Mouse (Mus musculus): ENCODE data around the gene Isoc2a. TPM values are rescaled to one million over a fixed set of nuclear protein-coding genes. Genes with fewer than 3 reads are reported as not detected.

The Isoc2a gene
- polyA plus RNA-seq, 1 experiment from 2014 or later = 0.92 TPM

DNA sequence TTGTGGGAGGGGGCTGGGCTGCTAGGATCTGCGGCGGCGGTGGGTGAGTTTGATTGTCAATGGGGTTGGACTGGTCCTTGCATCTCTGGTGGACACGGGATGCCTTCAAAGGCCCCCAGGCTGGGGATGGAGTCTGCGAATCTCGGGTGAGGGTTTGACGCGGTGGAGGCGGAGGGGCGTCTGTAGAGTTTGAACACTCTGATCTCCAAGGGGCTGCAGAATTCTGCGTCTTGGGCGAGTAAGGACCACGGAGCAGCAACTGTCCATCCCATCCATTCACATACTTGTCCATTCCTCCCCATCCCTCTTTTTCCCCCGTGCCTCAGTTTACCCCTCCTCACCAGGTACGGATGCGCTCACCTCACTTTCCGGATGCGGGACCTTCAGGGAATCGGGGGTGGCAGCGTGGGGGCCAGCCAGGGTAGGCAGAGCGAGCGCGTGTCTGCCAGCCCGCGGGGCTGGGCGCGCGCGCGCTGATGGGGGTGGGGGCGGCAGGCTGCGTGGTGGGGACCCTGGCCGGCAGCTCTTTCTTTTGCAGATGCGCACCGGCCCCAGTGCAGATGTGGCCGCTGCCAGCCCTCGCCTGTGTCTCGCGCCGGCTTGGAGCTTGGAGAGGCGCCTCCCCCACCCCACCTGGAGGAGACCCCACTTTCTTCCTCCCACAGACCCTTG lies 32.6 kb upstream of the Isoc2a start, which contains the start of gene Shisa7:
Shisa7 (minus strand) TSS at position 452 of the 672 bp plus-strand sequence.
- ATAC-seq = peak; percentile 52
- H3K4me3 ChIP-seq (replicated peaks; ENCODE audit: low read length) = peak within 1 kb of the TSS; percentile 62
- H3K9me3 ChIP-seq (ENCODE audit: control insufficient read depth, low read length) = no peaks in the 10 kb centered on the region
- peak within 1 kb of the TSS; percentile 82 for H3K4me2 ChIP-seq (ENCODE audit: low read length)
- under 1% methylated on average over 39 of the region's 41 CpGs for WGBS
- H3K36me3 ChIP-seq (ENCODE audit: control insufficient read depth, insufficient read depth) = no peaks in the 10 kb centered on the region
- H3K27me3 ChIP-seq (replicated peaks; ENCODE audit: control insufficient read depth, insufficient read depth, low read length) = 0 out of 2 replicates have a peak, but pooled peaks cover 2% of the 10 kb centered on the region
- peak within 1 kb of the TSS; percentile 57 for H3K27ac ChIP-seq (ENCODE audit: low read length)
- peaks cover 31% of the 10 kb centered on the region for H3K4me1 ChIP-seq (replicated peaks; ENCODE audit: control insufficient read depth, insufficient read depth, low read length)
- peak within 1 kb of the TSS; percentile 60 for H3K9ac ChIP-seq (replicated peaks; ENCODE audit: low read depth, low read length)

DNA sequence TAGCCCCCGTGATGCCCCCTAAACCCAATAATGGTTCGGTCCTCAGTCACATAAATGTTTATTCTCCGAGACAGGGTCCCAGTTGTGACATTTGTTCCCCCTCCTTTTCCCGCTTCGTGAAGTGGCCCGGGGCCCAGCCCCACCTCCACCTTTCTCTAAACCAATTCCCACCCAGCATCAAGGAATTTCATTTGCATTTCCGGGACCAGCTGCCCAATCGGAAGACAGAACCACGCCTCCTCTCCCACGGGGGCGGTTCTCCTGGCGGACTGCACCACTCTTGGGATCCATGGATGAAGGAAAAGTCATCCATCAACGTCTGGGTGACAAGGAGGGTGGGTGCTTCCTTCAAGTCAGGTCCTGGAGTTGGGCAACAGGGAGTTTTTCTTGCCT lies 32.0 kb upstream of the Isoc2a start:
- peak; percentile 79 for ATAC-seq
- Histone ChIP-seq H3K9ac (replicated peaks; ENCODE audit: low read depth, low read length) (peak overlapping the region; percentile 60), H3K27me3 (replicated peaks; ENCODE audit: control insufficient read depth, insufficient read depth, low read length) (0 out of 2 replicates have a peak, but pooled peaks cover 2% of the 10 kb centered on the region), H3K27ac (ENCODE audit: low read length) (peak overlapping the region; percentile 57), H3K9me3 (ENCODE audit: control insufficient read depth, low read length) (no peaks in the 10 kb centered on the region), H3K4me3 (replicated peaks; ENCODE audit: low read length) (peak overlapping the region; percentile 62), H3K36me3 (ENCODE audit: control insufficient read depth, insufficient read depth) (no peaks in the 10 kb centered on the region), H3K4me1 (replicated peaks; ENCODE audit: control insufficient read depth, insufficient read depth, low read length) (peaks cover 31% of the 10 kb centered on the region), H3K4me2 (ENCODE audit: low read length) (peak overlapping the region; percentile 82)
- WGBS = under 1% methylated on average over 13 of the region's 13 CpGs

DNA sequence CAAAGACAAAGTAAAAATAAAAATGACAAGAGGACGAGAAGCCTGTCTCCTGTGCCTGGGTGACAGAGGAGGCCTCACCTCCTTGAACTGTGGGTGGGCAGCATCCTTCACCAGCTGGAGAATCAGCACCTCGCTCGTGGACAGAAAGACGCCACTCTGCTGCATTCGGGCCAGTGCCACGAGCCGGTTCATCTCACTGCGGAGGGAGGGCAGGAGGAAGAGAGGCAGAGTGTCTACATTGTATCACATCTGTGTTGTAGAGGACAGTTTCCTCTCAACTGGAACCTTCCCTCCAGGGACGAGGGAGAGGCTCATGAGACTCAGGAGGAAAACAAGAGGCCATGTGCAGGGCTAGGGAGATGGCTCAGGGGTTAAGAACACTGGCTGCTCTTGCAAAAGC lies 27.6 kb upstream of the Isoc2a start:
- H3K9me3 ChIP-seq (ENCODE audit: control insufficient read depth, low read length) = no peaks in the 10 kb centered on the region
- WGBS = 62% methylated on average over 9 of the region's 9 CpGs
- H3K9ac ChIP-seq (replicated peaks; ENCODE audit: low read depth, low read length) = no peak overlapping the region
- peaks cover 6% of the 10 kb centered on the region for H3K4me1 ChIP-seq (replicated peaks; ENCODE audit: control insufficient read depth, insufficient read depth, low read length)
- no peak overlapping the region for H3K4me3 ChIP-seq (replicated peaks; ENCODE audit: low read length)
- no peak overlapping the region for H3K27ac ChIP-seq (ENCODE audit: low read length)
- H3K27me3 ChIP-seq (replicated peaks; ENCODE audit: control insufficient read depth, insufficient read depth, low read length) = no peaks in the 10 kb centered on the region
- no peak overlapping the region for H3K4me2 ChIP-seq (ENCODE audit: low read length)
- H3K36me3 ChIP-seq (ENCODE audit: control insufficient read depth, insufficient read depth) = no peaks in the 10 kb centered on the region
- no peak for ATAC-seq

DNA sequence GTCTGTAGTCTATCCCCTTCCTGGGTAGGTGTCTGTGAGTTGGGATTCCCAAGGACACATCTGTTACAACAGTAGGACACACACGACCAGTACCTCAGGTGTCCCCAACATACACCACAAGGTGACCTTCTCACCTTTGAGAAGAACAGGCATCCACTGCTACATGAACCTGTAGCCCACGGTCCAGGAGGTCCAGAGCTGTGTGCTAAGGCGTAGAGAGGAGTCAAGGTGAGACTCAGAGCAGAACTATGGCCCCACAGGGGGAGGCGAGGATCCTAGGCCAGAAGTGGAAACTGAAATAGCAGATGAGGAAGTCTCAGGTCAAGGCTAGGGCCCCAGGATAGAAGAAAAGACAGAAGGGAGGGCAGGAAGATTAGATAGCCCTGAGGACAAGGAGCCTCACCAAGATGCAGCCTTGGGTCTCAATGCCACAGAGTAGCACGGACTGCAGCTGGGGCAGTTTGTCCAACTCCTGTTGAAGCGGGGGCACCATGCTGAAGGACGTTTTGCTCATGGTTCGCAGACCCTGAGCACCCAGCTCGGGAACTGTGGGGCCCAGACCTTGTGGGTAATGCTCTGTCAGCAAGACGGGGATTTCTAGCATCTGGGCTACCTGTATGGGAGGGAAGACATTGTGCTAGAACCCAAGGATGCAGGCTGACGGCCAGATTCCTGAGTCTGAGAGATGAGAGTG lies 26.2 kb upstream of the Isoc2a start:
- no peak for ATAC-seq
- Histone ChIP-seq H3K27me3 (replicated peaks; ENCODE audit: control insufficient read depth, insufficient read depth, low read length) (no peaks in the 10 kb centered on the region), H3K4me1 (replicated peaks; ENCODE audit: control insufficient read depth, insufficient read depth, low read length) (no peaks in the 10 kb centered on the region), H3K27ac (ENCODE audit: low read length) (no peak overlapping the region), H3K9me3 (ENCODE audit: control insufficient read depth, low read length) (no peaks in the 10 kb centered on the region), H3K4me3 (replicated peaks; ENCODE audit: low read length) (no peak overlapping the region), H3K4me2 (ENCODE audit: low read length) (no peak overlapping the region), H3K36me3 (ENCODE audit: control insufficient read depth, insufficient read depth) (no peaks in the 10 kb centered on the region), H3K9ac (replicated peaks; ENCODE audit: low read depth, low read length) (no peak overlapping the region)
- 77% methylated on average over 11 of the region's 11 CpGs for WGBS

DNA sequence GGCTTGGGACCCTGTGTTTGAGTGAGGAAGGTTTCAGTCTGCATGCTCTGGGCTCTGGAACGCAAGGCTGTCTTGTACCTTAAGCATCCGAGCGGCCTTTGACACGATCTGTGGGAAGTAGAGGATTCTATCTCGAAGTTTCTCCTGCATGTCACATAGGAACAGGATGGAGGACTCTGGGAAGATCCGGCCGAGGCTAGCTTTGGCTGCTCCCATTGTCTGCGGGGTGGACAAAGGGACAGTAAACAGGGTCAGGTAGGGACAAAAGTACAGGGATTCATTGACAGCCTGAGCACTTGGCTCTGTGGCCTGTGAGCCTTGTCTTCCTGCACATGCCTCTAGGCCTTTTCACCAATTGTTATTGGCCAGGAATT lies 25.7 kb upstream of the Isoc2a start:
- Histone ChIP-seq H3K4me1 (replicated peaks; ENCODE audit: control insufficient read depth, insufficient read depth, low read length) (no peaks in the 10 kb centered on the region), H3K27ac (ENCODE audit: low read length) (no peak overlapping the region), H3K4me2 (ENCODE audit: low read length) (no peak overlapping the region), H3K9ac (replicated peaks; ENCODE audit: low read depth, low read length) (no peak overlapping the region), H3K4me3 (replicated peaks; ENCODE audit: low read length) (no peak overlapping the region), H3K27me3 (replicated peaks; ENCODE audit: control insufficient read depth, insufficient read depth, low read length) (no peaks in the 10 kb centered on the region), H3K9me3 (ENCODE audit: control insufficient read depth, low read length) (no peaks in the 10 kb centered on the region), H3K36me3 (ENCODE audit: control insufficient read depth, insufficient read depth) (no peaks in the 10 kb centered on the region)
- 73% methylated on average over 8 of the region's 8 CpGs for WGBS
- ATAC-seq = no peak

DNA sequence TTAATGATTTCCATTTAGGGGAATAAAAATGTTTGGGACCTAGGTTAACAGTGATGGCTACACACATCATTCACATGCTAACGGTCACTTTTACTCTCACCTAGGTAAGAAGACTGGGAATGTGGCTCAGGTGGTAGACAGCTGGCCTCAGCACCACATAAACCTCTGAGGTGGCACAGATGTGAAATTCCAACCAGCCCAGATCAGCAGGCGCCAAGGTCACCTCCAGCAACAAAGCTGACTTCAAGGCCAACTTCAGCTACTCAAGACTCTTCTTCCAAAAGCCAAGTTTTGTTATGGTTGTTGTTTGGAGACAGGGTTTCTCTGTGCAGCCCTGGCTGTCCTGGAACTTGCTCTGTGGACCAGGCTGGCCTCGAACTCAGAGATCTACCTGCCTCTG lies 23.3 kb upstream of the Isoc2a start:
- H3K27ac ChIP-seq (ENCODE audit: low read length) = no peak overlapping the region
- H3K4me1 ChIP-seq (replicated peaks; ENCODE audit: control insufficient read depth, insufficient read depth, low read length) = no peaks in the 10 kb centered on the region
- 78% methylated on average over 3 of the region's 3 CpGs for WGBS
- H3K36me3 ChIP-seq (ENCODE audit: control insufficient read depth, insufficient read depth) = no peaks in the 10 kb centered on the region
- no peak overlapping the region for H3K4me2 ChIP-seq (ENCODE audit: low read length)
- no peaks in the 10 kb centered on the region for H3K27me3 ChIP-seq (replicated peaks; ENCODE audit: control insufficient read depth, insufficient read depth, low read length)
- H3K9ac ChIP-seq (replicated peaks; ENCODE audit: low read depth, low read length) = no peak overlapping the region
- H3K9me3 ChIP-seq (ENCODE audit: control insufficient read depth, low read length) = no peaks in the 10 kb centered on the region
- H3K4me3 ChIP-seq (replicated peaks; ENCODE audit: low read length) = no peak overlapping the region
- ATAC-seq = no peak

DNA sequence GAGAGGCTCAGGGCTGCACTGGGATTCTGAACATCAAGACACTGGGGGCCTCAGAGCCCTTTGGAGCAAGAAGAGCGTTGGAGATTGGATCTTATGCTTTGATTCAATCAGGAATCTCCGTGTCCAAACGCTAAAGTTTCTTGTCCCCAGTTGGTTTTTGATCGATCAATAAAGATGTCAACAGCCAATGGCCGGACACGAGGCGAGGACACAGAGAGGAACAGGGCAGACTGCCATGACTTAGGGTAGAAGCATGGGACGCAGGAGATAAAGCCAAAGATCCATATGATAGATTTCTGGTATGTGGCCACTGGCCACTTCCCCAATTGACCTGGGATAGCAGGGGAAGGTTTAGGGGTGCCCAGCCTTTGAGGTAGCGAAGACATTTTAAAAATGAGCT lies 20.4 kb upstream of the Isoc2a start:
- no peaks in the 10 kb centered on the region for H3K36me3 ChIP-seq (ENCODE audit: control insufficient read depth, insufficient read depth)
- 92% methylated on average over 9 of the region's 9 CpGs for WGBS
- H3K9ac ChIP-seq (replicated peaks; ENCODE audit: low read depth, low read length) = no peak overlapping the region
- no peak overlapping the region for H3K27ac ChIP-seq (ENCODE audit: low read length)
- no peak overlapping the region for H3K4me2 ChIP-seq (ENCODE audit: low read length)
- H3K4me3 ChIP-seq (replicated peaks; ENCODE audit: low read length) = no peak overlapping the region
- H3K9me3 ChIP-seq (ENCODE audit: control insufficient read depth, low read length) = no peaks in the 10 kb centered on the region
- no peaks in the 10 kb centered on the region for H3K27me3 ChIP-seq (replicated peaks; ENCODE audit: control insufficient read depth, insufficient read depth, low read length)
- no peak for ATAC-seq
- H3K4me1 ChIP-seq (replicated peaks; ENCODE audit: control insufficient read depth, insufficient read depth, low read length) = no peaks in the 10 kb centered on the region

DNA sequence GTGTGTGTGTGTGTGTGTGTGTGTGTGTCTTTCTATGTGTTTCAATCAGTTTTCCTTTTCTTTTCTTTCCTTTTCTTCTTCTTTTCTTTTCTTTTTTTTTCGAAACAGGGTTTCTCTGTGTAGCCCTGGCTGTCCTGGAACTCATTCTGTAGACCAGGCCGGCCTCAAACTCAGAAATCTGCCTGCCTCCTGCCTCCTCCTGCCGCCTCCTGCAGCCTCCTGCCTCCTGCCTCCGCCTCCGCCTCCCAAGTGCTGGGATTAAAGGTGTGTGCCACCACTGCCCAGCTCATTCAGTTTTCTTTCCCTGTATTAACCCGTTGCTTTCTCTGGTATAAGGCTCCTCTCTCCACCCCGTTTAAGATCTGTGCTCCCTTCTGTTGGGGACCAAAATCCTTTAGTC lies 19.6 kb upstream of the Isoc2a start:
- no peak for ATAC-seq
- Histone ChIP-seq H3K4me1 (replicated peaks; ENCODE audit: control insufficient read depth, insufficient read depth, low read length) (no peaks in the 10 kb centered on the region), H3K4me2 (ENCODE audit: low read length) (no peak overlapping the region), H3K36me3 (ENCODE audit: control insufficient read depth, insufficient read depth) (no peaks in the 10 kb centered on the region), H3K4me3 (replicated peaks; ENCODE audit: low read length) (no peak overlapping the region), H3K9ac (replicated peaks; ENCODE audit: low read depth, low read length) (no peak overlapping the region), H3K27ac (ENCODE audit: low read length) (no peak overlapping the region), H3K27me3 (replicated peaks; ENCODE audit: control insufficient read depth, insufficient read depth, low read length) (no peaks in the 10 kb centered on the region), H3K9me3 (ENCODE audit: control insufficient read depth, low read length) (no peaks in the 10 kb centered on the region)
- 54% methylated on average over 7 of the region's 7 CpGs for WGBS

DNA sequence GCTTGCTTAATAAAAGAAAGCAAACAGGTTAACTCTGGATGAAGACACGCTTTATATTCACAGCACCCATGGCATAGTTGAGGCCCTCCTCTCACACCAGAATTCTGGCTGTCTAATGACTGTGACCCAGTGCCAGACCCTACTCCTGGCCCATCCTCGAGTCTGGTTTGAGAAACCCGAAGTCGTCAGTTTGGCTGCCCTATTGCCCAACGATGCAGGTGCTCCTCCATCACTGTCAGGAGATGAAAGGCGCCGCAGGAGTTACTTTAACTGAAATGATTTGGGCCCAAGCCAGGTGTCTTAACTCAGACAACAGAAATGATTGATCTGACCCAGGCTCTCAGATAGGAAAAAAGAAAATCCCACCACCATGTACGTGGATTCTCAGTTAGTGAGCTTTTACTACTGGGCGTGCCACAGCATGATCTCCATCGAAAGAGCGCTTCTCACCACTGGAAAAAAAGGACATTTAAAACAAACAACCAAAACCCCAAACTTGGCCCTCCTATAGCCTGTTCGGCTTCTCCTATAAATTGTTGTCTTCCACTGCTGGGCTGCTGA lies 17.5 kb upstream of the Isoc2a start:
- H3K4me3 ChIP-seq (replicated peaks; ENCODE audit: low read length) = no peak overlapping the region
- no peaks in the 10 kb centered on the region for H3K9me3 ChIP-seq (ENCODE audit: control insufficient read depth, low read length)
- no peaks in the 10 kb centered on the region for H3K4me1 ChIP-seq (replicated peaks; ENCODE audit: control insufficient read depth, insufficient read depth, low read length)
- no peak for ATAC-seq
- H3K27ac ChIP-seq (ENCODE audit: low read length) = no peak overlapping the region
- no peaks in the 10 kb centered on the region for H3K27me3 ChIP-seq (replicated peaks; ENCODE audit: control insufficient read depth, insufficient read depth, low read length)
- H3K36me3 ChIP-seq (ENCODE audit: control insufficient read depth, insufficient read depth) = no peaks in the 10 kb centered on the region
- WGBS = 81% methylated on average over 12 of the region's 12 CpGs
- H3K9ac ChIP-seq (replicated peaks; ENCODE audit: low read depth, low read length) = no peak overlapping the region
- H3K4me2 ChIP-seq (ENCODE audit: low read length) = no peak overlapping the region
